Mouse (Mus musculus) cerebellum, adult 2 months (tissue): Measurements from ENCODE around the gene Gm20498. TPM values are rescaled to one million over a fixed set of nuclear protein-coding genes. Genes with fewer than 3 reads are reported as not detected.
"Not testable (repeated sequence)": the region's sequence is repeated elsewhere in the genome, so short reads cannot be mapped to it uniquely, and the experiment has no call there.

Experiments used
- DNase-seq, 2 experiments: peaks; one replicate each; pipeline ENCODE4 v3.0.0; 2021
- H3K27ac ChIP-seq: fragments of 200-500 bp; 2 replicates; pipeline ENCODE4 v1.5.1; 2012; ENCODE audit warnings: low read length, control low read depth, inconsistent platforms; ENCODE audit not compliant: insufficient read depth
- H3K27me3 ChIP-seq: fragments of 200-500 bp; 2 replicates; pipeline ENCODE4 v1.6.1; 2012; ENCODE audit warnings: inconsistent platforms, mild to moderate bottlenecking, low read length, moderate library complexity; ENCODE audit not compliant: control insufficient read depth, insufficient read depth
- H3K4me1 ChIP-seq: fragments of 200-500 bp; 2 replicates; pipeline ENCODE4 v1.6.1; 2011; ENCODE audit warnings: low read length; ENCODE audit not compliant: control insufficient read depth, insufficient read depth
- H3K4me3 ChIP-seq: fragments of 200-500 bp; replicated peaks from 2 replicates; pipeline ENCODE3; 2011; ENCODE audit warnings: mild to moderate bottlenecking, low read depth, low read length, control low read depth; ENCODE audit not compliant: insufficient read depth
- CTCF ChIP-seq: fragments of 200-500 bp; IDR thresholded peaks from 2 replicates; pipeline ENCODE4 v1.5.1; 2011; ENCODE audit warnings: low read depth, mild to moderate bottlenecking, control low read depth, low read length, moderate library complexity, borderline replicate concordance; ENCODE audit not compliant: insufficient read depth
- POLR2A ChIP-seq: fragments of 200-500 bp; IDR thresholded peaks from 2 replicates; pipeline ENCODE4 v1.6.1; 2011; ENCODE audit warnings: low read length, control low read depth, borderline replicate concordance; ENCODE audit not compliant: insufficient read depth
- WGBS: fragments of 180-500 bp; shearing (Covaris S2); methylation state at CpG from one replicate; pipeline ENCODE4 v1.1.7; 2018; 5-methylcytosine and 5-hydroxymethylcytosine counted together
- polyA plus RNA-seq: library from polyadenylated mRNA; depleted of rRNA; stranded (reverse); fragments of >200 nt; gene quantifications from 2 replicates; pipeline ENCODE4 v1.2.3, GENCODE M21; 2012

Gm20498 gene
- polyA plus RNA-seq, 1 experiment: 23.7 TPM

DNA sequence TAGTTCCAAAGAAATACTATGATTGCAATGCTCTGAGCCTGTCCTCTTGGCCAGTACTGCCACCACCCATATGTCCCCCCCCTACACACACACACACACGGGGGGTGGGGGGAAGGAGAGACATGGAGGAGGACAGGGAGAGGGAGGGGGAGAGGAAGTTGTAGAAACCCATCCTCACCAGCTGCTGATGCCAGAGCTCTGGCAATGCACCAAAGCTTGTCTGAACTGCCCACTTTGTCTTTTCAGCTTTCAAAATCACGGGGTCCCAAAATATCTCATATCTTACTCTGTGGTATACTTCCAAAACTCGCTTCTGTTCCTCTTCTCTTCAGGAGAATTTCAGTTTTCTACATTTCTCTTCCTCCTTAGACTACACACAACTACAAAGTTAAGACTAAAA is 119.5 kb downstream of the Gm20498 start:
- no peak for TF ChIP-seq CTCF
- TF ChIP-seq POLR2A: no peak
- H3K27ac ChIP-seq: no peak overlapping the region
- DNase-seq: no peak
- H3K4me1 ChIP-seq: no peaks in the 10 kb centered on the region
- no peaks in the 10 kb centered on the region for H3K27me3 ChIP-seq
- WGBS: 50% methylated on average over 3 of the region's 3 CpGs
- no peak overlapping the region for H3K4me3 ChIP-seq

DNA sequence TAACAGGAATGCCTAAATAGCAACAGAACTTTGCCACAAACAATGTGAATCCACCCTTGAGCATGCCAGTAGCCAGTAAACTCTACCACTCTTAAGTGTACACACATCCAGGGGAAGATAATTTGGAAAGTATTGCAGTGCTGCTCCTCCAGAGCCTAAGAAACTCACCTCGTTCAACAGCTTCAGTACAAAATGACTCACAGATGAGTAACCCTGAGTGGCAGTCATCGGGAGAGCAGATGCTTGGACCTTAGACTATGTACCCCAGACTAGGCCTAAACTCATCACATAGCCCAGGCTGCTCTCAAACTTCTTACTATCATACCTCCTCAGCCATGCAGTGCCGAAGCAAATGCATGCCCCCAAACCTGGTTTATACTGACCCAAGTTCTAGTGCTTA is 123.7 kb downstream of the Gm20498 start:
- 85% methylated on average over 3 of the region's 3 CpGs for WGBS
- Histone ChIP-seq H3K4me3 (no peak overlapping the region), H3K27ac (no peak overlapping the region), H3K27me3 (no peaks in the 10 kb centered on the region), H3K4me1 (no peaks in the 10 kb centered on the region)
- TF ChIP-seq POLR2A (no peak), CTCF (no peak)
- no peak for DNase-seq

DNA sequence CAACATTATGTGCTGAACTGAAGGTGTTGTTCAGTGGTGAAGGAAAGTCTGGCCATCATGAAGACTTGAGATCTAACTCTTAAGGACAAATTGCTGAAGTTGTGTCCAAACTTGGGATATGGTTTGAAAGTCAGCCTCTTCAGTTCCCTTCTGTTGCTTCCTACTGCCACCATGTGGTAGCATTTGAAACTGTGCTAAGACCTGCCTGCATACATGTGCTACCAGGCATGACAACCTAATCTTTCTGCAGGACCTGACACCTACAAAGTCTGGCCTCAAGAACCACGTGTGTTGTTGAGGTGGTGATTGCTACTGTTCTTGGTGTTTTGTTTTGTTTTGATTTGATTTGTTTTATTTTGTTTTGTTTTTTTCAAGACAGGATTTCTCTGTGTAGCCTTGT is 130.5 kb downstream of the Gm20498 start:
- no peak for TF ChIP-seq POLR2A
- peak; percentile 82 for TF ChIP-seq CTCF
- WGBS: 14% methylated on average over 1 of the region's 1 CpGs
- peak; percentile 70 to 77 for DNase-seq
- H3K4me3 ChIP-seq: no peak overlapping the region
- no peaks in the 10 kb centered on the region for H3K4me1 ChIP-seq
- H3K27me3 ChIP-seq: no peaks in the 10 kb centered on the region
- H3K27ac ChIP-seq: no peak overlapping the region

DNA sequence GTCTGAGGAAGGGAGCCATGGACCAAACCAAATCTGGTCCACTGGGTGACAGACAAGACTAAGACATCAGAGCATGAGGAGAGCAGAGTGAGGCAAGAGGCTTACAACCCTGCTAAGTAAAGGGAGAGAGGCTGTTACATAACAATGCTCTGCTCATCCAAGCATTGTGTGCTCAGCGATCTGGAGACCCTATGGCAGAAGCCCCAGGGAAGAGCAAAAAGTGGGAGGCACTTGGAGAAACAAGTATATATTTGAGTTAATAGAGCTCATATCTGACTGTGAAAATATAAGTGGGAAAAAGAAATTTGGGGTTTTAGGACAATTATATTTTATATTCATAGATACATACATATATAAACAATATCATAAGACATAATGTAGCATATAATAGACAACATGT is 153.3 kb downstream of the Gm20498 start, which contains the start of gene Gm4787:
Gm4787 (minus strand) TSS at position 101 of the 400 bp plus-strand sequence.
- DNase-seq, H3K27me3 ChIP-seq, H3K4me3 ChIP-seq, H3K4me1 ChIP-seq, H3K27ac ChIP-seq: not testable (repeated sequence)
- whole genome bisulfite sequencing: 47% methylated on average over 1 of the region's 1 CpGs

DNA sequence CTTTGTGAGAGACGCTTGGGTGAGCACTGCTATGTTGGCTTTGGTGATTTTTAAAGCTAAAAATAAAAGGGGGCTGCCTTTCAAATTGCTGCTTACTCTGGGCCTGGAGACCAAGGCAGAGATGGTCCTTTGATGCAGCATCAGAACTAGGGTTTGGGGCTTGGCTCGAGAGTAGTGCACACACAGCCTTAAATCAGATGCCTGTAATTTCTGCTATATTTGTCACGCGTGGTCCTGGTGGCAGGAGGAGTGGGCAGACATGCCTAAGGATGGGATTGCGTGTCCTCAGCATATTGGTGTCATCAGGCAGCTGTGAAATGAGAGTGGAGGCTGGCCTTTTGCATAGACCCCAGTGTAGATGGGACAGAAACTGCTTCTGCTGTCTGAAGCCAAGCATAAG is 198.9 kb downstream of the Gm20498 start:
- TF ChIP-seq CTCF: no peak
- TF ChIP-seq POLR2A: no peak
- Histone ChIP-seq H3K27me3 (no peaks in the 10 kb centered on the region), H3K27ac (no peak overlapping the region), H3K4me3 (peak overlapping the region; percentile 25), H3K4me1 (peaks cover 3% of the 10 kb centered on the region; the same call in 1 of the 2 replicates)
- 70% methylated on average over 5 of the region's 5 CpGs for WGBS
- no peak for DNase-seq

DNA sequence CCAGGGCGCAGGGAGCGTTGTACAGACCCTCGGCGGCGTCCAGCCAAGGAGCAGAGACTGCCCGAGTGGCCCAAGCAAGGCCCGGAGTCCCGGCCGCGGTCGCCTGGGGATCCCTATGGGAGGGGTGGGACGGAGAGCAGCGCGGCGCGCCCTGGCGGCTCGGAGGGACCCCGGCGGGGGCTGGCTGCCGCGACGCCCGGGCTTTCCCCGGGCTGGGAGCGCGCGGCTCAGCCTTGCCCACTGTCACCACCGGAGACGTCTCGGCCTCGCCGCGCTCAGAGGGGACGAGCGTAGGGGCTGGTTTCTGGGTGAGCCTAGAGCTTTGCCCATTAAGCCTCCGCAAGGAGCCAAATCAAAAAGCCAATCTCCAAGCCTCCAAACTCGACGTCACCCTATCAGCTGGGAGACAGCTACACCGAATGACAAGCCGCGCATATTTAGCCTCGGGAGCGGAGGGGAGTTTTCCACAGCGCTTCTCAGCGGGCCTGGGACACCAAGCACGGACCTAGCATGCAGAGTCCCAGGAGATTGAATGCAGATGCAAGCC is 199.8 kb downstream of the Gm20498 start, which contains the start of gene Slc8a3:
Slc8a3 (minus strand) TSS at position 306 of the 547 bp plus-strand sequence.
- Histone ChIP-seq H3K27me3 (no peaks in the 10 kb centered on the region), H3K4me1 (peaks cover 3% of the 10 kb centered on the region; the same call in 1 of the 2 replicates), H3K27ac (peak within 1 kb of the TSS; percentile 90), H3K4me3 (peak within 1 kb of the TSS; percentile 79)
- TF ChIP-seq POLR2A (0 out of 2 replicates have a peak, but pooled peaks have one; percentile 57), CTCF (no peak)
- under 1% methylated on average over 47 of the region's 47 CpGs for WGBS
- peak; percentile 85 to 89 for DNase-seq

DNA sequence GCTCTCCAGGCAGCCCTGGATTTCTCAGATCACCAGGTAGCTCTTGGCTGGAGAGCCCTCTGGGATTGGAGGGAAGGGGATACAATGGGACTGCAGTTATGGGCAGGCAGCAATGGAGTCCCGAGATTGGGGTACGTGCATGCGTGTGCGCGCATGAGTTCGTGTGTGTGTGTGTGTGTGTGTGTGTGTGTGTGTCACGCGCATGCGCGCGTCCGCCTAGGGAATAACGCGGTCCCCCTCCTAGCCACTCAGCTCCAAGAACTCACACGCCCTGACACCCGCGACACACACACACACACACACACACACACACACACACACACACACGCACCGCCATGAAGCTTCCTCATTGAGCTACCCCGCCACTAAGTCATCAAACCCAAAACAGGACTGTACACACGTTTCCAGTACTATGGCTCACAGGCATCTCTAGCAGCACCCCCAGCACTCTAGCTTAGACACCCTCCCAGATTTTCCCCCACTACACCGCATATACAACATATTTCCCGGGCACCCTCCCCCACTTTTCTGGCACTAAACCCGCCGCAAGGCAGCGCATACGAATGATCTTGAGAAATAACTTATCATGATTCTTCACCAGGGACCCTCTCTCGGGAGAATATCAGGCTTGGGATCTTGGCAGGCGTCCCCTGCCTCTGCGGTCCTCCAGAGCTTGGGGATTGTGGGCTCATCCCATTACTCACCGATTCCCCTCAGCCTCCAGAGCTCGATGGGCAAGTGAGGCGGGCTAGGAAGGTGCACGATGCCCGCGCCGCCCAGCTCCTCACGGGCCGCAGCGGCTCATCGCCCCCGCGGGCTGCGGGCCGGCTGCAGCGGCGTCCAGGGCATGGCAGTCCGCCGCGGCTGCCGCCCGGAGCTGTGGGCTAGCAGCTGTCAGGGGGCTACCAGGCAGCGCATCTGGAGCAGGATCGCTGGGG is 200.5 kb downstream of the Gm20498 start:
- under 1% methylated on average over 52 of the region's 54 CpGs for WGBS
- Histone ChIP-seq H3K27me3 (no peaks in the 10 kb centered on the region), H3K4me3 (peak overlapping the region; percentile 79), H3K4me1 (peaks cover 3% of the 10 kb centered on the region; the same call in 1 of the 2 replicates), H3K27ac (peak overlapping the region; percentile 90)
- no peak for TF ChIP-seq CTCF
- peak; percentile 44; the same call in 1 of the 2 replicates for TF ChIP-seq POLR2A
- peak; percentile 85 for DNase-seq
